Mouse (Mus musculus) hindbrain, postnatal 0 days (tissue): ENCODE results near the gene Hoxd10. TPM values are rescaled to one million over a fixed set of nuclear protein-coding genes. Genes with fewer than 3 reads are reported as not detected.

Experiments used
- ATAC-seq: fragments of 200-750 bp; cut with Nextera tagmentation; 2 replicates; pipeline ENCODE4 v1.8.0; 2017; ENCODE audit warnings: mild to moderate bottlenecking, moderate TSS enrichment, moderate library complexity
- DNase-seq: peaks from one replicate; pipeline ENCODE4 v3.0.0-alpha.2; 2015; ENCODE audit warnings: low spot score
- H3K27ac ChIP-seq: fragments of 300-500 bp; sonication (generic); 2 replicates; pipeline ENCODE4 v1.5.1; 2014; ENCODE audit warnings: mild to moderate bottlenecking
- H3K27me3 ChIP-seq: fragments of 300-500 bp; sonication (generic); 2 replicates; pipeline ENCODE4 v1.6.1; 2014; ENCODE audit warnings: low read length, mixed read lengths; ENCODE audit not compliant: insufficient read depth
- H3K36me3 ChIP-seq: fragments of 300-500 bp; sonication (generic); 2 replicates; pipeline ENCODE4 v1.6.1; 2014; ENCODE audit warnings: low read length, mixed read lengths; ENCODE audit not compliant: insufficient read depth
- H3K4me1 ChIP-seq: fragments of 300-500 bp; sonication (generic); 2 replicates; pipeline ENCODE4 v1.6.1; 2014; ENCODE audit warnings: antibody characterized with exemption, low read length, mixed read lengths; ENCODE audit not compliant: insufficient read depth
- H3K4me2 ChIP-seq: fragments of 300-500 bp; sonication (generic); 2 replicates; pipeline ENCODE4 v1.6.1; 2014; ENCODE audit warnings: low read depth, mild to moderate bottlenecking, low read length, moderate library complexity, mixed read lengths
- H3K4me3 ChIP-seq: fragments of 300-500 bp; sonication (generic); 2 replicates; pipeline ENCODE4 v1.5.1; 2014; ENCODE audit warnings: low read length
- H3K9ac ChIP-seq: fragments of 300-500 bp; sonication (generic); replicated peaks from 2 replicates; pipeline ENCODE4 v1.6.1; 2014; ENCODE audit warnings: mild to moderate bottlenecking, low read length, moderate library complexity, mixed read lengths
- H3K9me3 ChIP-seq: fragments of 300-500 bp; sonication (generic); 2 replicates; pipeline ENCODE4 v1.6.1; 2016; ENCODE audit warnings: low read length, mixed read lengths
- CTCF ChIP-seq: IDR thresholded peaks from 2 replicates; pipeline ENCODE4 v1.5.1; 2016; ENCODE audit warnings: antibody characterized with exemption, control low read depth, low read depth
- WGBS: fragments of 180-500 bp; shearing (Covaris S2); extraction: QIAGEN DNeasy Blood & Tissue Kit; methylation state at CpG from one replicate; pipeline ENCODE4 v1.1.7; 2014; 5-methylcytosine and 5-hydroxymethylcytosine counted together
- microRNA counts: library from miRNA; unstranded; fragments of <30 nt; microRNA quantifications from one replicate; lab custom pipeline; 2015
- microRNA-seq, 2 experiments: library from miRNA; unstranded; fragments of <30 nt; microRNA quantifications; one replicate each; pipeline ENCODE4; 2016
- polyA plus RNA-seq: library from polyadenylated mRNA; unstranded; fragments of >200 nt; fragmentation: Nextera tagmentation; extraction: Ambion mirVana; gene quantifications from 2 replicates; pipeline ENCODE4 v1.2.1, GENCODE M21; 2015
- total RNA-seq: library from RNA; depleted of rRNA; stranded (reverse); fragments of >200 nt; gene quantifications from 2 replicates; pipeline ENCODE4 v1.2.3, GENCODE M21; 2014; rRNA removed

Gene Hoxd10
- total and polyA plus RNA-seq, 2 experiments from 2014 or later, result not detected

- Histone ChIP-seq H3K9ac (no peak overlapping the region), H3K27ac (no peak overlapping the region), H3K4me1 (no peaks in the 10 kb centered on the region), H3K9me3 (no peaks in the 10 kb centered on the region), H3K4me2 (no peak overlapping the region), H3K27me3 (peaks cover 79% of the 10 kb centered on the region), H3K4me3 (no peak overlapping the region), H3K36me3 (no peaks in the 10 kb centered on the region)
- no peak for ATAC-seq
- TF ChIP-seq CTCF, result no peak
- no peak for DNase-seq
- 32% methylated on average over 2 of the region's 3 CpGs for WGBS
Observed at GRCm38 (mm10) chr2:74741252-74741978, 49.7 kb downstream of the Hoxd10 start.

GRCm38 (mm10) chr2:74741979-74742277, 50.2 kb downstream of the Hoxd10 start:
- Histone ChIP-seq H3K27me3 (peaks cover 81% of the 10 kb centered on the region), H3K36me3 (no peaks in the 10 kb centered on the region), H3K4me1 (no peaks in the 10 kb centered on the region), H3K9ac (no peak overlapping the region), H3K9me3 (no peaks in the 10 kb centered on the region), H3K4me2 (no peak overlapping the region), H3K27ac (no peak overlapping the region), H3K4me3 (no peak overlapping the region)
- no peak for TF ChIP-seq CTCF
- DNase-seq (no peak), ATAC-seq (no peak)

MicroRNAs encoded within 50 kb of the gene (microRNA counts, 519-probe panel; counts per million panel counts)
- 4,484 counts per million, percentile 79 among the panel's probes with 10 or more counts for microRNA mmu-miR-10b (lab: Ali Mortazavi, UCI)

Small RNA genes lying within 50 kb of the gene (microRNA-seq; reads per million reads assigned to microRNA genes)
- 0 reads per million in 2 experiments for gene Gm44463
- 10,986 to 11,055 reads per million in 2 experiments for gene Mir10b

Other genes with a start within 250 kb of the Hoxd10 start
- 28.4 and 54.2 TPM in 2 replicates for gene Lnpk, start 112.5 kb upstream of the Hoxd10 start, total RNA-seq
- 40.8 and 41.0 TPM in 2 replicates for gene Lnpk, start 112.5 kb upstream of the Hoxd10 start, polyA plus RNA-seq
- gene Evx2, start 32.4 kb upstream of the Hoxd10 start, total RNA-seq, result 4.3 and 9.6 TPM in 2 replicates
- 0.39 and 0.55 TPM in 2 replicates for gene Evx2, start 32.4 kb upstream of the Hoxd10 start, polyA plus RNA-seq
- 0.21 TPM in 1 of 2 replicates, not detected in the other for gene Hoxd13, start 23.6 kb upstream of the Hoxd10 start, total RNA-seq
- 0.09 TPM in 1 of 2 replicates, not detected in the other for gene Hoxd13, start 23.6 kb upstream of the Hoxd10 start, polyA plus RNA-seq
- not detected in 2 replicates for gene Hoxd12, start 16.9 kb upstream of the Hoxd10 start, total RNA-seq
- not detected in 2 replicates for gene Hoxd12, start 16.9 kb upstream of the Hoxd10 start, polyA plus RNA-seq
- not detected in 2 replicates for gene Hoxd11, start 12.4 kb upstream of the Hoxd10 start, total RNA-seq
- gene Hoxd11, start 12.4 kb upstream of the Hoxd10 start, polyA plus RNA-seq, result not detected in 2 replicates
- not detected in 2 replicates for gene Hoxd9, start 5.8 kb downstream of the Hoxd10 start, total RNA-seq
- gene Hoxd9, start 5.8 kb downstream of the Hoxd10 start, polyA plus RNA-seq, result not detected in 2 replicates
- gene Hoxd8, start 12.7 kb downstream of the Hoxd10 start, total RNA-seq, result 0.37 and 9.2 TPM in 2 replicates
- gene Hoxd8, start 12.7 kb downstream of the Hoxd10 start, polyA plus RNA-seq, result 0.21 TPM in 1 of 2 replicates, not detected in the other
- gene Hoxd3, start 20.0 kb downstream of the Hoxd10 start, total RNA-seq, result 31.3 and 36.8 TPM in 2 replicates
- 25.2 and 26.3 TPM in 2 replicates for gene Hoxd3, start 20.0 kb downstream of the Hoxd10 start, polyA plus RNA-seq
- gene Hoxd4, start 20.0 kb downstream of the Hoxd10 start, total RNA-seq, result 13.9 and 18.1 TPM in 2 replicates
- 1.6 and 1.9 TPM in 2 replicates for gene Hoxd4, start 20.0 kb downstream of the Hoxd10 start, polyA plus RNA-seq
- gene Gm28230, start 34.8 kb downstream of the Hoxd10 start, total RNA-seq, result 1.3 and 3.5 TPM in 2 replicates
- gene Gm28230, start 34.8 kb downstream of the Hoxd10 start, polyA plus RNA-seq, result 0.37 and 0.70 TPM in 2 replicates
- gene Hoxd1, start 71.1 kb downstream of the Hoxd10 start, total RNA-seq, result 0.26 and 1.7 TPM in 2 replicates
- 0.43 and 0.46 TPM in 2 replicates for gene Hoxd1, start 71.1 kb downstream of the Hoxd10 start, polyA plus RNA-seq
- gene Mtx2, start 133.9 kb downstream of the Hoxd10 start, total RNA-seq, result 104 and 139 TPM in 2 replicates
- 149 and 150 TPM in 2 replicates for gene Mtx2, start 133.9 kb downstream of the Hoxd10 start, polyA plus RNA-seq